Mouse (Mus musculus) kidney, adult 2 months (tissue): Measurements from ENCODE around the gene Pknox2.

Experiments used
- CTCF ChIP-seq: fragments of 200-500 bp; conservative IDR thresholded peaks from 2 replicates; pipeline ENCODE4 v1.5.1; 2011; ENCODE audit warnings: low read depth, mild to moderate bottlenecking, control low read depth, low read length, moderate library complexity, mixed read lengths; ENCODE audit not compliant: insufficient read depth, insufficient read length
- POLR2A ChIP-seq: fragments of 200-500 bp; IDR thresholded peaks from one replicate; pipeline ENCODE4 v1.6.1; 2011; ENCODE audit warnings: low read depth, low read length, control low read depth

GRCm38 (mm10) chr9:37080309-37080708, 66.9 kb downstream of the Pknox2 start:
- TF ChIP-seq POLR2A (no peak), CTCF (no peak)
